Mouse (Mus musculus) liver, embryonic 13.5 days (tissue): ENCODE measurements around the gene Lzts3. TPM values are rescaled to one million over a fixed set of nuclear protein-coding genes. Genes with fewer than 3 reads are reported as not detected.
"Not testable (repeated sequence)": the region's sequence is repeated elsewhere in the genome, so short reads cannot be mapped to it uniquely, and the experiment has no call there.

ENCODE experiments used
- ATAC-seq: fragments of 200-750 bp; cut with Nextera tagmentation; 2 replicates; pipeline ENCODE4 v1.8.0; 2017; ENCODE audit warnings: low read depth, mild to moderate bottlenecking, moderate number of reproducible peaks, moderate library complexity
- DNase-seq: peaks from one replicate; pipeline ENCODE4 v3.0.0; 2022
- H3K27ac ChIP-seq: fragments of 300-500 bp; sonication (generic); 2 replicates; pipeline ENCODE4 v1.5.1; 2015; ENCODE audit warnings: moderate library complexity, mild to moderate bottlenecking, inconsistent platforms
- H3K27me3 ChIP-seq: fragments of 300-500 bp; sonication (generic); 2 replicates; pipeline ENCODE4 v1.6.1; 2015; ENCODE audit warnings: mild to moderate bottlenecking, inconsistent platforms
- H3K36me3 ChIP-seq: fragments of 300-500 bp; sonication (generic); 2 replicates; pipeline ENCODE4 v1.6.1; 2015; ENCODE audit warnings: mild to moderate bottlenecking, inconsistent platforms
- H3K4me1 ChIP-seq: fragments of 300-500 bp; sonication (generic); replicated peaks from 2 replicates; pipeline ENCODE4 v1.6.1; 2015; ENCODE audit warnings: inconsistent platforms
- H3K4me2 ChIP-seq: fragments of 300-500 bp; sonication (generic); 2 replicates; pipeline ENCODE4 v1.6.1; 2015; ENCODE audit warnings: inconsistent platforms, mild to moderate bottlenecking, moderate library complexity
- H3K4me3 ChIP-seq: fragments of 300-500 bp; sonication (generic); replicated peaks from 2 replicates; pipeline ENCODE4 v1.5.1; 2015; ENCODE audit warnings: mild to moderate bottlenecking, inconsistent platforms
- H3K9ac ChIP-seq: fragments of 300-500 bp; sonication (generic); 2 replicates; pipeline ENCODE4 v1.6.1; 2015; ENCODE audit warnings: mild to moderate bottlenecking, inconsistent platforms
- H3K9me3 ChIP-seq: fragments of 300-500 bp; sonication (generic); replicated peaks from 2 replicates; pipeline ENCODE4 v1.6.1; 2016; ENCODE audit warnings: inconsistent platforms
- WGBS: fragments of 180-500 bp; shearing (Covaris S2); methylation state at CpG from one replicate; pipeline ENCODE4 v1.1.7; 2015; ENCODE audit not compliant: insufficient replicate concordance; 5-methylcytosine and 5-hydroxymethylcytosine counted together
- polyA plus RNA-seq: library from polyadenylated mRNA; unstranded; fragments of >200 nt; fragmentation: Nextera tagmentation; extraction: Ambion mirVana; gene quantifications from 2 replicates; pipeline ENCODE4 v1.2.1, GENCODE M21; 2015

Gene Lzts3
- polyA plus RNA-seq, 1 experiment from 2014 or later = 0.95 TPM

DNA sequence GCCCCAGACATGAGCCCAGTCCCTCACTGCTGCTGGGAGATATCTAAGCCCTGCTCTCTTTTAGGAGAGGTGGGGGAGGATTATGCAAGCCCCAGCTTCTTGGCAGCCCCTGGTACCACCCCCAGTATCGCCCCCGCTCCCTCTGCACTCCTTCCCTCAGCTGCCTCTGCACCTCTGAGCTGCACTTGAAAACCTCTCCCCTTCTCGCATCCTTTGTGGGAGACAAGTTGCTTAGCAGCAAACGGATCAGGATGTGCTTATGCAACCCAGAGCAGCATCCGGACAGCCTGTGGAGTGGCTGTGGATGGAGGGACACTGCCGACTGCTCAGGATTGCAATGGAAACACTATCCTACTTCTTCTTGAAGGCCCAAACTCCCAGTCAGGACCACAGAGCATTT is 14.9 kb upstream of the Lzts3 start:
- DNase-seq (no peak), ATAC-seq (no peak)
- Histone ChIP-seq H3K36me3 (peaks cover 93% of the 10 kb centered on the region), H3K27ac (peak overlapping the region; percentile 90), H3K9me3 (no peaks in the 10 kb centered on the region), H3K4me2 (no peak overlapping the region), H3K4me3 (no peak overlapping the region), H3K4me1 (peaks cover 58% of the 10 kb centered on the region), H3K9ac (no peak overlapping the region), H3K27me3 (no peaks in the 10 kb centered on the region)
- WGBS = 82% methylated on average over 6 of the region's 6 CpGs

DNA sequence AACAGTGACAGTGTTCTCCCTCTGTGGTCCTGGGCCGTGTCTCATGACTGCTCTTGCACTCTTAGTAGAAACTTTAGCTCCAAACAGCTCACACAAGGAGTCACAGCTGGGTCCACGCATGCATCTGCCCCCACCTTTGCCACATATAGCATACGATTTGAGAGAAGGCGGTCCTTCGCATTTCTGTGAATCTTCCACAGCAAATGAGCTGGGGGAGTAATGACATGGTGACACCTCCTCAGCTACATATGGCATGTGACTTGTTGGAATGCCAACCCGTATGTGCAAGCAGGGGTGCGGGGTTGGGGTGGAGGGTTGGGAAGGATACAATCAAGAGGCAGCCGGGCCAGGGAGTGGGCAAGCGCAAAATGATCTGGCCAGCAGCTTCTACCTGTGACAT is 13.9 kb upstream of the Lzts3 start:
- peak overlapping the region; percentile 55; the same call in 1 of the 2 replicates for H3K4me2 ChIP-seq
- no peak overlapping the region for H3K4me3 ChIP-seq
- H3K9me3 ChIP-seq = no peaks in the 10 kb centered on the region
- 86% methylated on average over 9 of the region's 9 CpGs for whole genome bisulfite sequencing
- H3K4me1 ChIP-seq = peaks cover 50% of the 10 kb centered on the region
- no peaks in the 10 kb centered on the region for H3K27me3 ChIP-seq
- DNase-seq (no peak), ATAC-seq (no peak)
- peak overlapping the region; percentile 90 for H3K27ac ChIP-seq
- peak overlapping the region; percentile 57; the same call in 1 of the 2 replicates for H3K9ac ChIP-seq
- H3K36me3 ChIP-seq = peaks cover 87% of the 10 kb centered on the region

DNA sequence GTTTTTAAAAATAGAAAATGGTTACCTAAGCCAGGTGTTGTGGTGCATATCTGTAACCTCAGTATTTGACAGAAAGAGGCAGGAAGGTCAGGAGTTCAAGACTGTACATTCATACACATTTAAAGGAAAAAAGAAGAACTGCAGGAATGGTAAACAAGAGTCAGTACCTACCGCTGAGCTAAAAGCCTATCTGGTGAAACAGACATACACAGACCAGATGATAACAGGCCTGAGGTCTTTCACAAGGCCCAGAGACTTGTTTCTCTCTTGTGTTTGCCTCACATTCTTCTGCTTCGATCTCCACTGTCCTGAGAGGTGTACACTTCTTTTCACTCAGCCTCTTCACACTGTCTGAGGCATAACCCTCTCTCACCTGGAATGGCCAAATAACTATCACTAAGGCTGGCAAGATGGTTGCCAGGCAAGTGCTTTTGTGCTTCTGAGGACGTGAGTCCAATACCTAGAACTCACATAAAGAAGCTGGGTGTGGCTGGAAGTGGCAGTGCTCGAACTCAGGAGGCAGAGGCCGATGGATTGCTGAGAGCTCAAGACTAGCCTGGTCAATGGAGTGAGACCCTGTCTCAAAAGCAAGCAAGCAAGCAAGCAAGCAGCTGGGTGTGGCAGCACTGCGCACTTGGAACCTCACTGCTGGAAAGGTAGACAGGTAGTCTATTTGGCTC is 13.2 kb upstream of the Lzts3 start:
- H3K4me2 ChIP-seq = peak overlapping the region; percentile 55
- DNase-seq (peak; percentile 47), ATAC-seq (peak; percentile 91)
- peak overlapping the region; percentile 90 for H3K27ac ChIP-seq
- 29% methylated on average over 6 of the region's 6 CpGs for WGBS
- peaks cover 50% of the 10 kb centered on the region for H3K4me1 ChIP-seq
- peak overlapping the region; percentile 10 for H3K4me3 ChIP-seq
- peaks cover 80% of the 10 kb centered on the region for H3K36me3 ChIP-seq
- peak overlapping the region; percentile 57 for H3K9ac ChIP-seq
- no peaks in the 10 kb centered on the region for H3K9me3 ChIP-seq
- no peaks in the 10 kb centered on the region for H3K27me3 ChIP-seq

DNA sequence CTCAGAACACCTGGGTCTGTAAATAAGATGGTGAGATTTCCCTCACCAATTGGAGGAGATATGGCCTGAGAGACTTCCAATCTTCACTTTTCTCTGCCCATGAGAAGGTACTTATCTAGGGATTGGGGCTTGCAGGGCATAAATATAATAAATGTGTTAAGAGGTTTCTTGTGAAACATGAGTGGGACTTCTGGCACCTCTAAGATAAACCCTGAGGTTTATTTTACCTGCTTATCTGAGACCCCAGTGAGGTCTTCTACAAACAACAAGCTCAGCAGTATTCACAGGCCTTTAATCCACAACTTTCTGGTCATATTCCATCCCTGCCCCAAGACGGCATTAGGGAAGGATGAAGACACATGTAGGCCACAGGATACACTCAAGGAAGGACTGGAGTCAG is 11.2 kb upstream of the Lzts3 start:
- no peak for DNase-seq
- H3K27ac ChIP-seq = peak overlapping the region; percentile 90

DNA sequence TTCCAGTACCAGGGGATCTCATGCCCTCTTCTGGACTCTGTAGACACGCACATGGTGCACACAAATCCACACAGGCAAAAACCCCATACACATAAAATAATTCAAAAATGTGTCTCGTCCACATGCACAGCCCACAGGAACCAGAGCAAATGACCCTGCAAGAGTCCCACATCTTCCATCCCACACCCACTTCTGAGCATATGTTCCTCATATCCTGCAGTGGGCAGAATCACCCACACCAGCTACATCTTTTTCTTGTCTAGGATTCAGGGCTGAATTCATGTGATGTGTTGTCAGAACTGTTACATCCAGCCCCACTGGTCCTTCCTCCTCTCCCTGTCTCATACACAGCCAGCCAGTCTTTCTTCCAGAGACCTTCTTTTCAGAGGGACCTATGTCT is 10.7 kb upstream of the Lzts3 start:
- Histone ChIP-seq H3K27ac (peak overlapping the region; percentile 90; the same call in 1 of the 2 replicates), H3K36me3 (peaks cover 57% of the 10 kb centered on the region), H3K4me2 (no peak overlapping the region), H3K27me3 (no peaks in the 10 kb centered on the region), H3K9ac (0 out of 2 replicates have a peak overlapping the region, but pooled peaks have one; percentile 10), H3K9me3 (no peaks in the 10 kb centered on the region), H3K4me3 (no peak overlapping the region), H3K4me1 (peaks cover 50% of the 10 kb centered on the region)
- ATAC-seq (no peak), DNase-seq (no peak)
- 93% methylated on average over 2 of the region's 2 CpGs for WGBS

More for the DNA sequence above, 11.2 kb upstream of the Lzts3 start:
- 60% methylated on average over 1 of the region's 1 CpGs for WGBS
- Histone ChIP-seq H3K36me3 (peaks cover 61% of the 10 kb centered on the region), H3K4me2 (no peak overlapping the region), H3K4me3 (no peak overlapping the region), H3K9me3 (no peaks in the 10 kb centered on the region), H3K27me3 (no peaks in the 10 kb centered on the region), H3K4me1 (peaks cover 50% of the 10 kb centered on the region), H3K9ac (peak overlapping the region; percentile 40)
- ATAC-seq = peak; percentile 22; the same call in 1 of the 2 replicates

DNA sequence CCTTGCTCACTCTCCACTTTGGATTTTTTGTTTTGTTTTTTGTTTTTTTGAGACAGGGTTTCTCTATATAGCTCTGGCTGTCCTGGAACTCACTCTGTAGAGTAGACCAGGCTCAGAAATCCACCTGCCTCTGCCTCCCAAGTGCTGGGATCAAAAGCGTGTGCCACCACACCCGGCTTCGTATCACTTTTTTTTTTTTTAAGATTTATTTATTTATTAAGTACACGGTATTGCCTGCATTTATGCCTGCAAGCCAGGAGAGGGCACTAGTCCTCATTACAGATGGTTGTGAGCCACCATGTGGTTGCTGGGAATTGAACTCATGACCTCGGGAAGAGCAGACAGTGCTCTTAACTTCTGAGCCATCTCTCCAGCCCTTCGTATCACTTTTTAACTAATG is 6.4 kb upstream of the Lzts3 start:
- not testable (repeated sequence) for H3K9ac ChIP-seq, H3K27me3 ChIP-seq, H3K27ac ChIP-seq, H3K4me3 ChIP-seq, H3K9me3 ChIP-seq, DNase-seq, ATAC-seq, H3K4me2 ChIP-seq
- 69% methylated on average over 6 of the region's 6 CpGs for WGBS
- Histone ChIP-seq H3K4me1 (peaks cover 12% of the 10 kb centered on the region), H3K36me3 (peaks cover 22% of the 10 kb centered on the region)

DNA sequence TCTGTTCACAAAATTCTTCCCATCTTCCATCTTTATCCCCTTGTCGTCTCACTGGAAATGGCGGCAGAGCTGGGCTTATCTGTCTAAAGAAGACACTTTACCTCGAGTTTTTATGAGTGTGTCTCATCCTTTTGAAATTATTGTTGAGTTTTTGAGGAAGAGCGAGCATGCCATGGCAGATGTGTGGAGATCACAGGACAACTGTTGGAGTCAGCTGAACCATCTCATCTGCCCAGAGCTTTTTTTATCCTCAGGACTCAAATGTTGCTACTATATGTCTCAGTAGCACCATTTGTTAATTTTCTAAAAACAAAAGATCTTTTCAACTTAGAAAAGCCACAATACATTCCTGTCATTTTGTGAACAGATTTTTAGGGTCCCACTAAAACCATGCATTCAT is 2.6 kb upstream of the Lzts3 start:
- H3K27me3 ChIP-seq = peaks cover 20% of the 10 kb centered on the region
- no peak overlapping the region for H3K4me3 ChIP-seq
- H3K4me2 ChIP-seq = no peak overlapping the region
- H3K4me1 ChIP-seq = peaks cover 18% of the 10 kb centered on the region
- no peaks in the 10 kb centered on the region for H3K9me3 ChIP-seq
- DNase-seq = no peak
- 0 out of 2 replicates have a peak, but pooled peaks cover 5% of the 10 kb centered on the region for H3K36me3 ChIP-seq
- no peak overlapping the region for H3K27ac ChIP-seq
- WGBS = 58% methylated on average over 4 of the region's 4 CpGs
- H3K9ac ChIP-seq = no peak overlapping the region
- no peak for ATAC-seq

DNA sequence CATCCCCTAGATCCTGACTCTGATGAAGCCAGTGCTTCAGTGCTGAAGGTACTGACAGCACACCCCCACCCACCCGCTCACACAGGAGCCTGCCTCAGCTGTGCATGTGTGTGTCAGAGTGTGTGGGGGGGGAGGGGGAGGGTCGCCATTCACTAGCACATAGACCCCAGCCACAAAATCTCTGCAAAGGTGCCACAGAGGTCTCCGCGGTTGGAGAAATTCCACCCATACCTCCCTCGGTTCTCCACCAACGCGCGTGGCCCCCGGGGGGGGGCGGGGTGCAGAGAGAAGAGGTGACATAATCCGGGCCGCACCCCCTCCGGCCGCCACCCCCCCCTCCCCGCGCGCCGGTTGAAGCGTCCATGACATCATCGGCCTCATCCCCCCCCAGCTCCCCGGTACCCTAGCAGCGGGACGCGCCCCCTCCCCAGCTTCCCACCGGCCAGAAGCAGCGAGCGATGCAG is 374 bp downstream of the Lzts3 start:
- 0 out of 2 replicates have a peak, but pooled peaks have one; percentile 0 for ATAC-seq
- DNase-seq = no peak
- H3K27ac ChIP-seq = no peak overlapping the region
- no peaks in the 10 kb centered on the region for H3K9me3 ChIP-seq
- peak overlapping the region; percentile 82 for H3K9ac ChIP-seq
- peaks cover 28% of the 10 kb centered on the region for H3K4me1 ChIP-seq
- peak overlapping the region; percentile 98 for H3K4me2 ChIP-seq
- peaks cover 48% of the 10 kb centered on the region for H3K27me3 ChIP-seq
- 3% methylated on average over 16 of the region's 27 CpGs for WGBS
- H3K4me3 ChIP-seq = peak overlapping the region; percentile 69
- H3K36me3 ChIP-seq = 0 out of 2 replicates have a peak, but pooled peaks cover 5% of the 10 kb centered on the region

DNA sequence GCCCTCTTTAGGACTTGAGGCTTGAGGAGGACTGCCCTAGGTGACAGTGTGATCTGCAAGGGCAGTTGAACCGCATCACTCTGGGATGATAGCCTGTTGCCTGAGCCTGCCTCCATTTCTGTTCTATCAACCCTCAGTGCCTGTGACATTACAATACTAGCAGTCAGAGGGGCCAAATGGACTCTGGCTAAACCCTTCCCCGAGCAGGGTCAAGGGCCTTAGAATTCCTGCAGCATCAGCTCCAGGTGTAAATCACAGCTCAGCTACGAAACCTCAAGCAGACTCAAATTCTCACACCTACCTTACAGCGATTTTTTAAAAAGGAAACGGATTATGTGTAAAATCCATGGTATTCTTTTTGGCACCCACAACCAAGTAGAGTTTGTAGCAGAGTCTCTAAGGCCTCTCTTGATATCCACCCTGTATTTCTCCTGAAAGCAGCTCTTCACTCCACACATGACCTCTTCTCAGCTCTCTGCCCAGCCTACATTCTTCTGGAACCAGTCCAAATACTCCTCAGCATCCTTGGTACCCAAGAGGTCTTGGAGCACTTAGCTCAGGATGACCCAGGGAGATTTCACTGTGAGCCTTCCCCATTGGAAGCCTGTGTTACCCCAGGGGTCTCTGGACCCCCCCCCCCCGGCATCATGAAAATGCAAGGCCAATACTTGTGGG is 1.1 kb downstream of the Lzts3 start:
- ATAC-seq (no peak), DNase-seq (no peak)
- Histone ChIP-seq H3K9ac (no peak overlapping the region), H3K4me2 (peak overlapping the region; percentile 98), H3K27ac (no peak overlapping the region), H3K4me3 (peak overlapping the region; percentile 69; the same call in 1 of the 2 replicates), H3K36me3 (no peaks in the 10 kb centered on the region), H3K27me3 (peaks cover 55% of the 10 kb centered on the region), H3K4me1 (peaks cover 28% of the 10 kb centered on the region), H3K9me3 (no peaks in the 10 kb centered on the region)
- 62% methylated on average over 6 of the region's 6 CpGs for WGBS

DNA sequence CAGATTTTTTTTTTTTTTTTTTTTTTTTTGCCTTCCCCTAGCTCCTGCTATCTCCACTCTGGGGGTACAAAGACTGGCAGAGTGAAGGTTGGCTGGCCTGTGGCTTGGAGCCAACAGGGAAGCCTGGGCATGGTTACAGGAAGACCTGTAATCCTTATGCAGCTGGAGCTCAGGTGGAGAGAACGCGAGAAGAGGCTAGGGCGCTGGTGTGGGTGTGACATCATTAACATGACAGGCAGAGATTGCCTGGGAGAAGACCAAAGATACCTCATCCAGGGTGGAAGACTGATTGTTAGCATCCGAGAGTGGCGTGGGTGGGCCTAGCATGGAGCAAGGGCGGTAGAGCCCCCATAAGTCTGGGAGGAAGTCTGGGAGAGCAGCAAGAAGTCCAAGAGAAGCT is 3.3 kb downstream of the Lzts3 start:
- peaks cover 77% of the 10 kb centered on the region for H3K27me3 ChIP-seq
- no peak for ATAC-seq

DNA sequence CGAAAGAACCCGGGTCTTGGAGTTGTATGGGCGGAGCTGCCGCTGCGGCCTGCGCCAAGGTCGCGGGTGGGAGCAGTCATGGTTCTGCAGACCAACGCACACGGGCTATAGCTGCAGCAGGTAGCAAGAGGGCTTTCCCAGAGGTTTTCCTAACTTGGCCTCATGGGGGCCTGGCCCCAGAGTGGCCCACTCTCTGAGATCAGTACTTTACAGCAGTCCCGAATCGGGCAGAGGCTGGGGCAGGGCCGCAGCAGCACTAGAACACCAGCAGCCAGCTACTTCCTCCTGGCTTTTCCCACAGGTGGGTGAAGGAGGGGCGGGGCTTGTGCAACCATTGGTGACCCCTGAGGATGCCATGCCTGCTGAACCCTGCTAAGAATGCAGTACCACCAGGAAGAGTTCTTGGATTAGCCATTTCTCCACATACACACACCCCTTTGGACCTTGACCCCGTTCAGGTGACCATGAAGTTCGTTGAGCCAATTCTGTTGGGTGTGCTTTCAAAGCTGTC is 4.4 kb downstream of the Lzts3 start:
- Histone ChIP-seq H3K9ac (no peak overlapping the region), H3K9me3 (no peaks in the 10 kb centered on the region), H3K4me2 (peak overlapping the region; percentile 28), H3K36me3 (no peaks in the 10 kb centered on the region), H3K4me3 (no peak overlapping the region), H3K27me3 (peaks cover 88% of the 10 kb centered on the region), H3K4me1 (peaks cover 44% of the 10 kb centered on the region), H3K27ac (no peak overlapping the region)
- DNase-seq (no peak), ATAC-seq (no peak)
- WGBS = 33% methylated on average over 16 of the region's 16 CpGs

More for the DNA sequence above, 3.3 kb downstream of the Lzts3 start:
- Histone ChIP-seq H3K4me1 (peaks cover 48% of the 10 kb centered on the region), H3K4me3 (no peak overlapping the region), H3K4me2 (no peak overlapping the region), H3K9ac (no peak overlapping the region), H3K9me3 (no peaks in the 10 kb centered on the region), H3K36me3 (no peaks in the 10 kb centered on the region), H3K27ac (no peak overlapping the region)
- DNase-seq = no peak
- 63% methylated on average over 6 of the region's 6 CpGs for WGBS
